Mouse (Mus musculus) mesoderm, embryonic 11.5 days (tissue): ENCODE measurements at regions not wholly inside any gene's neighbourhood (a gene's known extent, or its start where the extent isn't known, plus 50 kb on each side); places are given as distances from the start of the nearest gene placed in this dataset.

ENCODE experiments used
- DNase-seq: peaks from one replicate; pipeline ENCODE4 v3.0.0-alpha.2; 2012; ENCODE audit warnings: low read depth, low spot score

DNA sequence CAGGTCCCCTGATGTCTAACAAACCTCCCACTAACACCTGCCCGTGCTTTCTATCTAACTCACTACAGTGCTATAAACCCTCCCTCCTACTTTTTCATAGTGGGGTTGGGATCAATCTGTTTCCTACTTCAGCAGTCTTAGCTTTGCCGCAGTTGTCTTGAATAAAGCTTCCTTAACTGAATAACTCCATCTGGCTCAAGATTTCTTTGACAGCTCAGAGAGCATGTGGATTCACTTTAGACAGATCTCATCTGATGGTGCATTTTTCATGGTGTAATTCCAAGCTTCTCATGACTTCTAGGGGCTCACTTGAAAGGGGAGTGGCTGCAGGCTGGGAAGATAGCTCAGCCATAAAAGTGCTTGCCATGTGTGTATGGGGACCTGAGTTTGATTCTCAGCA is 313.2 kb upstream of the Dpyd start:
- no peak for DNase-seq

GRCm38 (mm10) chr3:118275917-118276316 is 286.0 kb upstream of the Dpyd start:
- DNase-seq, result no peak

DNA sequence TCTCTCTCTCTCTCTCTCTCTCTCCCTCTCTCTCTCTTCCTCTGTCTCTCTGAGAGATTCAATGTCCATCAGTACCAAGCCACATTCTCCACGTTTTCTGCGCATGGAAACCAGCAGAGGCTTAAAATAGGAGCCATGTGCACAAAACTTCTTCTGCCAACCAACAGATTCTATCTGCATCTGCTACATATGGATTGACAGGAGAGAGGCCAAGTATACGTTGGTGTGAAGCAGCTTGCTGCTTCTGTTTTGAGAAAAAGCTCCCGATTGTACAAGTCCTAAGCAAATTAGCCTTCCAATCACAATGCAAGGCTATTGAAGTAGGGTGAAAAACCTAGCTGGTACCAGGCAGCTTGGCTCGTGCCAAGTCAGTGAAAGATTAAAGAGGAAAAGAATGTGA is 283.7 kb upstream of the Dpyd start:
- no peak for DNase-seq

GRCm38 (mm10) chr3:118286946-118287345 is 275.0 kb upstream of the Dpyd start:
- DNase-seq, result no peak

DNA sequence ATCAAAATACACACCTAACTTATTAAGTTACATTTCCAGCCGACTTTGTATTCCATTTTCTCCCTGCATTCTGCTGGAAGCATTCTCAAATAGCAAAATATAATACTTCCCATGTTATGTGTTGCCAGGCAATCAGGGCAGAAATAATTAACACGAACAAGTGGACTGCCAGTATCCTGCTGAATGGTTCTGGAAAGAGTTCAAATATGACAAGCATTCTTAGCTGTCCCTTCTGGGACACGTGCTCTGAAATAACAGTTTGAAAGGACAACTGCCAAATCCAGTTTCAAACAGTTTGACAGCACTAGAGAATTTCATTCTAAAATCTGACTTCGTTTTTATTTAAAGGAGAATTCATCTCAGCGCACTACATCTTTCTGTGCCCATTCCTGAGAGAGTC is 236.8 kb upstream of the Dpyd start:
- DNase-seq, result no peak

DNA sequence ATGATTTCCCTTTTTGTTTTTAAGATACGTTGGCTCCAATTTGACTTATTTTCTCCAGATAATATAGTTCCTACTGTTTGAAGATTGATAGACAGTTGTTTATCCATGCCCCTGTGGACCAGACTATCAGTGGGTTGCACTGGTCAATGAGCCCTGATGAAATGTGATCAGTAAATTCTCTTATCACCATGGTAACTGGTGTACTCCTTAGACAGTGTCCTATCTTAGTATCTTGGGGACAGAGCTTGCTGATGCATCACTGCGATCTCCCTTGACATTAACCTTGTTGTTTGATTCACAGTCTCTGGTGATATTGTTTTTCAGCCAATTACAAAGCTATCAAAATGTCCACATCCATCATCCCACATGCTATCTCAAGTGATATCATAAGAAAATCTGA is 233.7 kb upstream of the Dpyd start:
- DNase-seq, result peak; percentile 2

GRCm38 (mm10) chr3:118329132-118329674 is 232.7 kb upstream of the Dpyd start:
- no peak for DNase-seq

- DNase-seq, result no peak
Measured at GRCm38 (mm10) chr3:118331559-118331958, 230.4 kb upstream of the Dpyd start.

DNA sequence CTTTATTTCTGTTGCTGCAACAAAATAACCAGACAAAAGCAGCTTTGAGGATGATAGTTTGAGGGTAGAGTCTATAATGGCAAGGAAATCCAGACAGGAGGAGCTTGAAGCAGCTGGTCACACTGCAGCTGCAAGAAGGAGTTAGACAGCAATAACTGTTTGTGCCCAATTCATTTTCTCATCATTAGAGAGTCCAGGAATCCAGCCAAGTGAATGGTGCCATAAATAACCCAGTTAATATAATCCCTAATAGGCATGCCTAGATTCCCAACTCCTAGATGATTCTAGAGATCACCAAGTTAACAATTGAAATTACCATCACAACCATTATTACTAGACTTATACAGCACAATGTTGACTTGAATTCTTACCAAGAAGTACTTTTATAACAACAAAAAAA is 223.2 kb upstream of the Dpyd start:
- DNase-seq, result no peak

- no peak for DNase-seq
Measured at GRCm38 (mm10) chr3:118361741-118362141, 200.2 kb upstream of the Dpyd start.
